Mouse (Mus musculus) embryonic facial prominence, embryonic 11.5 days (tissue): Measurements from ENCODE around the gene Gm28635. TPM values are rescaled to one million over a fixed set of nuclear protein-coding genes. Genes with fewer than 3 reads are reported as not detected.
A peak's percentile ranks its signal among the peaks of the same experiment; 100 is the strongest.

Experiments
- ATAC-seq: fragments of 200-750 bp; cut with Nextera tagmentation; replicated peaks from 2 replicates; pipeline ENCODE4 v1.8.0; 2017; ENCODE audit warnings: low read depth; ENCODE audit not compliant: insufficient number of reproducible peaks, low FRiP score, low TSS enrichment
- DNase-seq: peaks from one replicate; pipeline ENCODE4 v3.0.0-alpha.2; 2015; ENCODE audit warnings: low spot score
- H3K27ac ChIP-seq: fragments of 300-500 bp; sonication (generic); replicated peaks from 2 replicates; pipeline ENCODE4 v1.5.1; 2014; ENCODE audit warnings: mild to moderate bottlenecking, low read depth, low read length, control low read depth
- H3K27me3 ChIP-seq: fragments of 300-500 bp; sonication (generic); 2 replicates; pipeline ENCODE4 v1.6.1; 2014; ENCODE audit warnings: mild to moderate bottlenecking, low read length, moderate library complexity, mixed read lengths; ENCODE audit not compliant: control insufficient read depth, insufficient read depth
- H3K36me3 ChIP-seq: fragments of 300-500 bp; sonication (generic); replicated peaks from 2 replicates; pipeline ENCODE4 v1.6.1; 2014; ENCODE audit warnings: low read depth, mild to moderate bottlenecking, low read length, moderate library complexity, mixed read lengths; ENCODE audit not compliant: control insufficient read depth, insufficient read depth
- H3K4me1 ChIP-seq: fragments of 300-500 bp; sonication (generic); 2 replicates; pipeline ENCODE4 v1.6.1; 2014; ENCODE audit warnings: low read length, mixed read lengths; ENCODE audit not compliant: control insufficient read depth, insufficient read depth
- H3K4me2 ChIP-seq: fragments of 300-500 bp; sonication (generic); 2 replicates; pipeline ENCODE4 v1.6.1; 2014; ENCODE audit warnings: low read depth, mild to moderate bottlenecking, control low read depth, low read length, moderate library complexity
- H3K4me3 ChIP-seq: fragments of 300-500 bp; sonication (generic); 2 replicates; pipeline ENCODE4 v1.5.1; 2014; ENCODE audit warnings: low read depth, low read length, control low read depth
- H3K9ac ChIP-seq: fragments of 300-500 bp; sonication (generic); replicated peaks from 2 replicates; pipeline ENCODE4 v1.6.1; 2014; ENCODE audit warnings: mild to moderate bottlenecking, control low read depth, low read length
- H3K9me3 ChIP-seq: fragments of 300-500 bp; sonication (generic); replicated peaks from 2 replicates; pipeline ENCODE4 v1.6.1; 2016; ENCODE audit warnings: mild to moderate bottlenecking, low read length, inconsistent platforms, mixed read lengths; ENCODE audit not compliant: control insufficient read depth
- WGBS: fragments of 180-500 bp; shearing (Covaris S2); extraction: QIAGEN DNeasy Blood & Tissue Kit; methylation state at CpG from one replicate; pipeline ENCODE4 v1.1.7; 2014; 5-methylcytosine and 5-hydroxymethylcytosine counted together
- polyA plus RNA-seq: library from polyadenylated mRNA; unstranded; fragments of >200 nt; fragmentation: Nextera tagmentation; extraction: Ambion mirVana; gene quantifications from 2 replicates; pipeline ENCODE4 v1.2.1, GENCODE M21; 2014

Gene Gm28635
- not detected in 2 replicates for polyA plus RNA-seq

GRCm38 (mm10) chr2:84677968-84678880, at the start of gene Gm28635, which contains the start of gene Med19:
Gene Gm28635, minus strand, starts transcription at chr2:84678041.
Gene Med19, plus strand, starts transcription at chr2:84678402.
- peak within 1 kb of the TSS; percentile 68 for H3K4me2 ChIP-seq
- ATAC-seq (peak; percentile 100), DNase-seq (peak; percentile 100)
- H3K27ac ChIP-seq: 0 out of 2 replicates have a peak within 1 kb of the TSS, but pooled peaks have one; percentile 30
- no peaks in the 10 kb centered on the region for H3K9me3 ChIP-seq
- under 1% methylated on average over 44 of the region's 44 CpGs for WGBS
- peak within 1 kb of the TSS; percentile 82 for H3K4me3 ChIP-seq
- H3K27me3 ChIP-seq: no peaks in the 10 kb centered on the region
- H3K36me3 ChIP-seq: peaks cover 2% of the 10 kb centered on the region
- H3K4me1 ChIP-seq: no peaks in the 10 kb centered on the region
- H3K9ac ChIP-seq: peak within 1 kb of the TSS; percentile 79

GRCm38 (mm10) chr2:84727172-84727858, 49.5 kb upstream of the Gm28635 start, which contains the start of gene Clp1:
Gene Clp1, minus strand, starts transcription at chr2:84727350.
- WGBS: under 1% methylated on average over 39 of the region's 39 CpGs
- peak; percentile 94 for ATAC-seq
- DNase-seq: peak; percentile 99
- Histone ChIP-seq H3K36me3 (peaks cover 4% of the 10 kb centered on the region), H3K27ac (no peak within 1 kb of the TSS), H3K9ac (peak within 1 kb of the TSS; percentile 62), H3K4me1 (no peaks in the 10 kb centered on the region), H3K9me3 (no peaks in the 10 kb centered on the region), H3K4me3 (peak within 1 kb of the TSS; percentile 58), H3K4me2 (peak within 1 kb of the TSS; percentile 76), H3K27me3 (no peaks in the 10 kb centered on the region)

GRCm38 (mm10) chr2:84726716-84727115, 48.9 kb upstream of the Gm28635 start:
- 4% methylated on average over 9 of the region's 9 CpGs for WGBS
- 0 out of 2 replicates have a peak, but pooled peaks have one; percentile 7 for ATAC-seq
- no peak for DNase-seq
- H3K4me2 ChIP-seq: peak overlapping the region; percentile 76
- H3K36me3 ChIP-seq: peaks cover 4% of the 10 kb centered on the region
- H3K4me3 ChIP-seq: peak overlapping the region; percentile 58
- no peak overlapping the region for H3K27ac ChIP-seq
- H3K9ac ChIP-seq: peak overlapping the region; percentile 62
- no peaks in the 10 kb centered on the region for H3K27me3 ChIP-seq
- H3K4me1 ChIP-seq: no peaks in the 10 kb centered on the region
- H3K9me3 ChIP-seq: no peaks in the 10 kb centered on the region

GRCm38 (mm10) chr2:84725770-84726169, 47.9 kb upstream of the Gm28635 start:
- no peak overlapping the region for H3K9ac ChIP-seq
- 95% methylated on average over 10 of the region's 10 CpGs for WGBS
- no peak overlapping the region; the same call in 1 of the 2 replicates for H3K4me3 ChIP-seq
- peaks cover 4% of the 10 kb centered on the region for H3K36me3 ChIP-seq
- no peak overlapping the region for H3K4me2 ChIP-seq
- ATAC-seq (no peak), DNase-seq (no peak)
- no peaks in the 10 kb centered on the region for H3K9me3 ChIP-seq
- no peak overlapping the region for H3K27ac ChIP-seq
- no peaks in the 10 kb centered on the region for H3K27me3 ChIP-seq
- H3K4me1 ChIP-seq: no peaks in the 10 kb centered on the region

GRCm38 (mm10) chr2:84723856-84724255, 46.0 kb upstream of the Gm28635 start:
- Histone ChIP-seq H3K9ac (no peak overlapping the region), H3K27ac (no peak overlapping the region), H3K27me3 (no peaks in the 10 kb centered on the region), H3K4me3 (no peak overlapping the region), H3K4me2 (no peak overlapping the region), H3K4me1 (no peaks in the 10 kb centered on the region), H3K9me3 (no peaks in the 10 kb centered on the region), H3K36me3 (peaks cover 4% of the 10 kb centered on the region)
- 95% methylated on average over 14 of the region's 14 CpGs for WGBS
- DNase-seq (no peak), ATAC-seq (no peak)

- Histone ChIP-seq H3K4me1 (no peaks in the 10 kb centered on the region), H3K9me3 (no peaks in the 10 kb centered on the region), H3K27ac (no peak overlapping the region), H3K27me3 (no peaks in the 10 kb centered on the region), H3K9ac (no peak overlapping the region), H3K36me3 (peaks cover 4% of the 10 kb centered on the region), H3K4me3 (no peak overlapping the region), H3K4me2 (no peak overlapping the region)
- WGBS: 77% methylated on average over 3 of the region's 3 CpGs
- no peak for ATAC-seq
- no peak for DNase-seq
Observed at GRCm38 (mm10) chr2:84721182-84721581, 43.3 kb upstream of the Gm28635 start.

GRCm38 (mm10) chr2:84720718-84721117, 42.9 kb upstream of the Gm28635 start:
- DNase-seq (no peak), ATAC-seq (no peak)
- H3K27me3 ChIP-seq: no peaks in the 10 kb centered on the region
- H3K4me3 ChIP-seq: no peak overlapping the region
- H3K4me2 ChIP-seq: no peak overlapping the region
- no peak overlapping the region for H3K27ac ChIP-seq
- no peak overlapping the region for H3K9ac ChIP-seq
- no peaks in the 10 kb centered on the region for H3K9me3 ChIP-seq
- no peaks in the 10 kb centered on the region for H3K4me1 ChIP-seq
- 100% methylated on average over 2 of the region's 2 CpGs for WGBS
- H3K36me3 ChIP-seq: peaks cover 4% of the 10 kb centered on the region
